Mouse (Mus musculus) cerebellum, adult 9-10 months (tissue): ENCODE data around the gene Zdhhc6.

Source experiments
- DNase-seq: peaks from one replicate; pipeline ENCODE4 v3.0.0; 2022

Zdhhc6 gene

GRCm38 (mm10) chr19:55315452-55316108, at the start of gene Zdhhc6:
Gene Zdhhc6, minus strand, starts transcription at chr19:55316032.
- DNase-seq: peak; percentile 81

GRCm38 (mm10) chr19:55362606-55363005, 46.8 kb upstream of the Zdhhc6 start:
- no peak for DNase-seq

- DNase-seq: no peak
These were observed 35.0 kb upstream of the Zdhhc6 start for GRCm38 (mm10) chr19:55350673-55351378.

- no peak for DNase-seq
These were observed 32.4 kb upstream of the Zdhhc6 start for GRCm38 (mm10) chr19:55348187-55348586.

- no peak for DNase-seq
These were observed 27.4 kb upstream of the Zdhhc6 start for GRCm38 (mm10) chr19:55343274-55343673.

GRCm38 (mm10) chr19:55342423-55342822, 26.6 kb upstream of the Zdhhc6 start:
- no peak for DNase-seq

- no peak for DNase-seq
These were observed 25.5 kb upstream of the Zdhhc6 start for GRCm38 (mm10) chr19:55341377-55341776.

GRCm38 (mm10) chr19:55340521-55340920, 24.7 kb upstream of the Zdhhc6 start:
- DNase-seq: no peak

- no peak for DNase-seq
These were observed 21.8 kb upstream of the Zdhhc6 start for GRCm38 (mm10) chr19:55337664-55338063.

GRCm38 (mm10) chr19:55337066-55337465, 21.2 kb upstream of the Zdhhc6 start:
- no peak for DNase-seq

GRCm38 (mm10) chr19:55336441-55336840, 20.6 kb upstream of the Zdhhc6 start:
- no peak for DNase-seq

GRCm38 (mm10) chr19:55335881-55336280, 20.0 kb upstream of the Zdhhc6 start:
- no peak for DNase-seq

- DNase-seq: peak; percentile 80
These were observed 16.9 kb upstream of the Zdhhc6 start for GRCm38 (mm10) chr19:55332641-55333268.

- DNase-seq: no peak
These were observed 15.9 kb upstream of the Zdhhc6 start for GRCm38 (mm10) chr19:55331776-55332175.

- DNase-seq: no peak
These were observed 11.7 kb upstream of the Zdhhc6 start for GRCm38 (mm10) chr19:55327510-55327909.

- DNase-seq: no peak
These were observed 6.8 kb upstream of the Zdhhc6 start for GRCm38 (mm10) chr19:55322604-55323003.

GRCm38 (mm10) chr19:55319521-55319920, 3.7 kb upstream of the Zdhhc6 start:
- no peak for DNase-seq

GRCm38 (mm10) chr19:55319036-55319435, 3.2 kb upstream of the Zdhhc6 start:
- DNase-seq: no peak

GRCm38 (mm10) chr19:55316901-55317300, 1.1 kb upstream of the Zdhhc6 start:
- DNase-seq: no peak

GRCm38 (mm10) chr19:55316109-55316714, 380 bp upstream of the Zdhhc6 start, which contains the start of gene Vti1a:
Gene Vti1a, plus strand, starts transcription at chr19:55316295.
- peak; percentile 90 for DNase-seq

- DNase-seq: no peak
These were observed 2.2 kb downstream of the Zdhhc6 start for GRCm38 (mm10) chr19:55313649-55314048.

- no peak for DNase-seq
These were observed 4.0 kb downstream of the Zdhhc6 start for GRCm38 (mm10) chr19:55311874-55312273.

GRCm38 (mm10) chr19:55305024-55305423, 10.8 kb downstream of the Zdhhc6 start:
- peak; percentile 14 for DNase-seq

GRCm38 (mm10) chr19:55300525-55300924, 15.3 kb downstream of the Zdhhc6 start:
- no peak for DNase-seq
